ENCODE assay signal across 8 mouse cellular contexts in genomic region chr12:54822836-54823426, GRCm38 (mm10). TPM values are rescaled to one million over a fixed set of nuclear protein-coding genes. Genes with fewer than 3 reads are reported as not detected.
DNase-seq lines count a peak whose midpoint lies in the region; ATAC-seq and TF ChIP-seq lines count a peak whose summit lies in the region.

No protein-coding gene starts in this region.

- H3K4me3 ChIP-seq in hindbrain, embryonic 15.5 days, result no peak overlapping the region
- no peak overlapping the region for H3K4me3 ChIP-seq in hindbrain, embryonic 12.5 days
- H3K4me3 ChIP-seq in bone marrow macrophage, adult 2 months (ENCODE audit: insufficient read depth, low read length), result no peak overlapping the region

- H3K27me3 ChIP-seq in hindbrain, embryonic 15.5 days, result no peaks in the 10 kb centered on the region
- no peaks in the 10 kb centered on the region for H3K27me3 ChIP-seq in hindbrain, embryonic 12.5 days

- H3K4me2 ChIP-seq in hindbrain, embryonic 15.5 days, result no peak overlapping the region
- no peak overlapping the region for H3K4me2 ChIP-seq in hindbrain, embryonic 12.5 days (replicated peaks)

- intact Hi-C loops in left cerebral cortex, postnatal 36 days (cut with DNase I), result no loop called here

- no peak overlapping the region for H3K9ac ChIP-seq in hindbrain, embryonic 15.5 days
- H3K9ac ChIP-seq in hindbrain, embryonic 12.5 days, result no peak overlapping the region

- no peaks in the 10 kb centered on the region for H3K9me3 ChIP-seq in hindbrain, embryonic 15.5 days
- H3K9me3 ChIP-seq in hindbrain, embryonic 12.5 days (replicated peaks), result no peaks in the 10 kb centered on the region

- ATAC-seq in hindbrain, embryonic 15.5 days (ENCODE audit: low FRiP score, low read depth), result peak; percentile 54; the same call in 1 of the 2 replicates
- ATAC-seq in hindbrain, embryonic 12.5 days (ENCODE audit: low FRiP score), result no peak

- no peaks in the 10 kb centered on the region for H3K4me1 ChIP-seq in hindbrain, embryonic 15.5 days (replicated peaks)
- H3K4me1 ChIP-seq in hindbrain, embryonic 12.5 days, result peaks cover 3% of the 10 kb centered on the region; the same call in 1 of the 2 replicates
- H3K4me1 ChIP-seq in bone marrow macrophage, adult 2 months (ENCODE audit: control insufficient read depth, insufficient read depth, low read length), result peaks cover 32% of the 10 kb centered on the region

- TF ChIP-seq POLR2A in bone marrow macrophage, adult 2 months (IDR thresholded peaks at IDR 0.05; ENCODE audit: borderline replicate concordance, low read depth, low read length), result no peak

- peak; percentile 74 to 92 for DNase-seq in frontal cortex, postnatal 36 days (ENCODE audit: low spot score in 2 of 2)
- DNase-seq in left cerebral cortex, postnatal 36 days (ENCODE audit: low spot score in 2 of 2), result peak; percentile 71 to 76
- DNase-seq in MN1 (ENCODE audit: low spot score), result no peak
- DNase-seq in cerebellum, adult 11 months, result no peak
- DNase-seq in urinary bladder, postnatal 36 days (ENCODE audit: low spot score in 2 of 2), result no peak

- 26% methylated on average over 4 of the region's 4 CpGs for WGBS in hindbrain, embryonic 15.5 days
- WGBS in hindbrain, embryonic 12.5 days, result 49% methylated on average over 4 of the region's 4 CpGs

- no peak overlapping the region for H3K27ac ChIP-seq in hindbrain, embryonic 15.5 days (replicated peaks)
- H3K27ac ChIP-seq in hindbrain, embryonic 12.5 days, result no peak overlapping the region
- H3K27ac ChIP-seq in bone marrow macrophage, adult 2 months (ENCODE audit: insufficient read depth, low read depth, low read length), result peak overlapping the region; percentile 19; the same call in 1 of the 2 replicates

- TF ChIP-seq CTCF in bone marrow macrophage, adult 2 months (IDR thresholded peaks at IDR 0.05; ENCODE audit: low read depth, low read length), result no peak

- H3K36me3 ChIP-seq in hindbrain, embryonic 15.5 days, result no peaks in the 10 kb centered on the region
- H3K36me3 ChIP-seq in hindbrain, embryonic 12.5 days, result no peaks in the 10 kb centered on the region

RNA-seq across cellular contexts. Expression of gene Snx6, which starts 27.4 kb away (rescaled TPM):
- 152 and 154 TPM in 2 replicates for polyA plus RNA-seq in hindbrain, embryonic 15.5 days (2015; fragmentation: Nextera tagmentation; extraction: Ambion mirVana)
- polyA plus RNA-seq in hindbrain, embryonic 12.5 days (2016; fragmentation: Nextera tagmentation; extraction: Ambion mirVana), result 208 and 220 TPM in 2 replicates
- polyA plus RNA-seq in bone marrow macrophage, adult 2 months (2012; ENCODE audit: insufficient read depth, insufficient read length, missing spikeins), result 77.3 and 89.8 TPM in 2 replicates
- 10 to 100 TPM; 44.3 to 45.5 TPM for total RNA-seq in left cerebral cortex, postnatal 36 days (2021)

RNA-seq across cellular contexts. Expression of gene Cfl2, which starts 39.7 kb away (rescaled TPM):
- polyA plus RNA-seq in hindbrain, embryonic 15.5 days (2015; fragmentation: Nextera tagmentation; extraction: Ambion mirVana), result 298 and 300 TPM in 2 replicates
- 227 and 229 TPM in 2 replicates for polyA plus RNA-seq in hindbrain, embryonic 12.5 days (2016; fragmentation: Nextera tagmentation; extraction: Ambion mirVana)
- polyA plus RNA-seq in bone marrow macrophage, adult 2 months (2012; ENCODE audit: insufficient read depth, insufficient read length, missing spikeins), result 24.3 and 33.5 TPM in 2 replicates
- total RNA-seq in left cerebral cortex, postnatal 36 days (2021), result 100 to 1,000 TPM; 106 to 113 TPM

Comparison
In these comparisons a context has a peak if more than half of its experiments do, and no peak if none do; other contexts are left out.
1. DNase-seq: peak in frontal cortex, postnatal 36 days (2 of 2) and left cerebral cortex, postnatal 36 days (2 of 2); none in MN1 (single experiment), cerebellum, adult 11 months (single experiment) and urinary bladder, postnatal 36 days (0 of 2).